Mouse (Mus musculus) heart, embryonic 14.5 days (tissue): Measurements from ENCODE around the gene Plet1. TPM values are rescaled to one million over a fixed set of nuclear protein-coding genes. Genes with fewer than 3 reads are reported as not detected.
A peak's percentile ranks its signal among the peaks of the same experiment; 100 is the strongest.

Experiments used
- ATAC-seq: fragments of 200-750 bp; cut with Nextera tagmentation; 2 replicates; pipeline ENCODE4 v1.8.0; 2017; ENCODE audit warnings: low read depth, moderate TSS enrichment; ENCODE audit not compliant: insufficient number of reproducible peaks, insufficient read depth, low FRiP score
- H3K27ac ChIP-seq, 2 experiments: fragments of 200-500 bp in 1 of 2; fragments of 300-500 bp in 1 of 2; sonication (generic) in 1 of 2; replicated peaks in 1 of 2; 2 replicates each; pipeline ENCODE4 v1.5.1; 2012 to 2014; ENCODE audit warnings: low read depth in 2 of 2, low read length in 2 of 2, control low read depth in 1 of 2, mild to moderate bottlenecking in 1 of 2, mixed read lengths in 1 of 2; ENCODE audit not compliant: control insufficient read depth in 1 of 2, insufficient read depth in 1 of 2
- H3K27me3 ChIP-seq: fragments of 300-500 bp; sonication (generic); 2 replicates; pipeline ENCODE4 v1.6.1; 2014; ENCODE audit warnings: mild to moderate bottlenecking, low read length, control low read depth; ENCODE audit not compliant: control insufficient read depth, insufficient read depth
- H3K36me3 ChIP-seq: fragments of 300-500 bp; sonication (generic); 2 replicates; pipeline ENCODE4 v1.6.1; 2014; ENCODE audit warnings: mild to moderate bottlenecking, control low read depth, low read length, mixed read lengths; ENCODE audit not compliant: control insufficient read depth, insufficient read depth
- H3K4me1 ChIP-seq, 2 experiments: fragments of 200-500 bp in 1 of 2; fragments of 300-500 bp in 1 of 2; sonication (generic) in 1 of 2; 2 replicates each; pipeline ENCODE4 v1.6.1; 2012 to 2014; ENCODE audit warnings: low read length in 2 of 2, control low read depth in 1 of 2, mixed read lengths in 1 of 2; ENCODE audit not compliant: control insufficient read depth in 2 of 2, insufficient read depth in 2 of 2
- H3K4me2 ChIP-seq: fragments of 300-500 bp; sonication (generic); 2 replicates; pipeline ENCODE4 v1.6.1; 2014; ENCODE audit warnings: mild to moderate bottlenecking, low read length
- H3K4me3 ChIP-seq, 2 experiments: fragments of 200-500 bp in 1 of 2; fragments of 300-500 bp in 1 of 2; sonication (generic) in 1 of 2; 2 replicates each; pipeline ENCODE4 v1.5.1; 2012 to 2014; ENCODE audit warnings: low read length in 2 of 2, mild to moderate bottlenecking in 2 of 2, control low read depth in 1 of 2, low read depth in 1 of 2, moderate library complexity in 1 of 2; ENCODE audit not compliant: control insufficient read depth in 1 of 2, insufficient read depth in 1 of 2
- H3K9ac ChIP-seq: fragments of 300-500 bp; sonication (generic); 2 replicates; pipeline ENCODE4 v1.6.1; 2014; ENCODE audit warnings: mild to moderate bottlenecking, low read length
- H3K9me3 ChIP-seq: fragments of 300-500 bp; sonication (generic); 2 replicates; pipeline ENCODE4 v1.6.1; 2016; ENCODE audit warnings: low read length, control low read depth; ENCODE audit not compliant: control insufficient read depth
- WGBS: fragments of 180-500 bp; shearing (Covaris S2); extraction: QIAGEN DNeasy Blood & Tissue Kit; methylation state at CpG from one replicate; pipeline ENCODE4 v1.1.7; 2014; 5-methylcytosine and 5-hydroxymethylcytosine counted together
- polyA plus RNA-seq: library from polyadenylated mRNA; unstranded; fragments of >200 nt; fragmentation: Nextera tagmentation; extraction: Ambion mirVana; gene quantifications from 2 replicates; pipeline ENCODE4 v1.2.1, GENCODE M21; 2014

Plet1 gene
- polyA plus RNA-seq, 1 experiment from 2014 or later: 0.31 TPM

DNA sequence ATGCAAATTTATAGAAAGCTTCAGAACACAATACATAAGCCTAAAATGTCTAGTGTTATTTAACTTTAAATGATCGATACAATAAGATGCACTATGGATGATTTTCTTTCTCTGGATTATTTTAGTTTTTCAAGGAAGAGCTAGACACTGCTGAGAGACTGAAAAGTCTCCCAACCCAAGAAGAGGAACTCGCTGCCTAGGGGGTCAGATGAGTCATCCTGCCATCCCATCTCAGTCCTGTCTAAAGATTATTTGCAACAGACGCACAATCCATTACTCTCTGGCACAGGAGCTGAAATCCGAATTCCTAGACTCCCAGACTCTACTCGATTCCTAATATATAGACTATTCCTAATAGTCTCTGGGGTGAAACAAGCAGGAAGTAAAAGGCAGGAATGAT lies 57.9 kb downstream of the Plet1 start:
- Histone ChIP-seq H3K27me3 (no peaks in the 10 kb centered on the region), H3K27ac (no peak overlapping the region), H3K9ac (no peak overlapping the region), H3K4me1 (peaks cover 2 to 4% of the 10 kb centered on the region in 2 experiments; a peak in 2 of 4 replicates), H3K36me3 (no peaks in the 10 kb centered on the region), H3K9me3 (no peaks in the 10 kb centered on the region), H3K4me3 (no peak overlapping the region), H3K4me2 (no peak overlapping the region)
- 62% methylated on average over 5 of the region's 5 CpGs for WGBS
- ATAC-seq: no peak

DNA sequence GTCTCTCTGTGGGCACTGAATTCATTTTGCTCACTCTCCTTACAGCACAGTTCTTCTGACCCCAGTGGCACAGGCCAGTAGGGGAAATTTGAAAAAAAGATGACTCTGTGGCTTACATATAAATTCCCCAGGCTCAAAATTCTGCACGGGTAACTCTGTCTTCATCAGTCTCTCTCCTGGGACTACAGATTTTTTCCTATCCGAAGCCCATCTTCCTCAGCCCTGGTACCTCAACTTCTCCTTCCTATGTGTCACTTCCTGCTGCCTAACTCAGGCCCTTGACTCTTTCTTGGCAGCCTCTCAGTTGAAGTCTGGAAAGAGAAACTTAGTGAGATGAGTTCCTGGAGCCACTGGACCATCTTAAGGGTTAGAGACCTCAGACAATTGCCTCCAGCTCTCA lies 59.2 kb downstream of the Plet1 start:
- H3K9ac ChIP-seq: no peak overlapping the region
- ATAC-seq: no peak
- 70% methylated on average over 2 of the region's 2 CpGs for WGBS
- no peak overlapping the region for H3K4me2 ChIP-seq
- peaks cover 2 to 4% of the 10 kb centered on the region in 2 experiments; a peak in 1 of 4 replicates for H3K4me1 ChIP-seq
- H3K4me3 ChIP-seq: no peak overlapping the region
- no peak overlapping the region for H3K27ac ChIP-seq
- H3K36me3 ChIP-seq: no peaks in the 10 kb centered on the region
- H3K27me3 ChIP-seq: no peaks in the 10 kb centered on the region
- no peaks in the 10 kb centered on the region for H3K9me3 ChIP-seq

DNA sequence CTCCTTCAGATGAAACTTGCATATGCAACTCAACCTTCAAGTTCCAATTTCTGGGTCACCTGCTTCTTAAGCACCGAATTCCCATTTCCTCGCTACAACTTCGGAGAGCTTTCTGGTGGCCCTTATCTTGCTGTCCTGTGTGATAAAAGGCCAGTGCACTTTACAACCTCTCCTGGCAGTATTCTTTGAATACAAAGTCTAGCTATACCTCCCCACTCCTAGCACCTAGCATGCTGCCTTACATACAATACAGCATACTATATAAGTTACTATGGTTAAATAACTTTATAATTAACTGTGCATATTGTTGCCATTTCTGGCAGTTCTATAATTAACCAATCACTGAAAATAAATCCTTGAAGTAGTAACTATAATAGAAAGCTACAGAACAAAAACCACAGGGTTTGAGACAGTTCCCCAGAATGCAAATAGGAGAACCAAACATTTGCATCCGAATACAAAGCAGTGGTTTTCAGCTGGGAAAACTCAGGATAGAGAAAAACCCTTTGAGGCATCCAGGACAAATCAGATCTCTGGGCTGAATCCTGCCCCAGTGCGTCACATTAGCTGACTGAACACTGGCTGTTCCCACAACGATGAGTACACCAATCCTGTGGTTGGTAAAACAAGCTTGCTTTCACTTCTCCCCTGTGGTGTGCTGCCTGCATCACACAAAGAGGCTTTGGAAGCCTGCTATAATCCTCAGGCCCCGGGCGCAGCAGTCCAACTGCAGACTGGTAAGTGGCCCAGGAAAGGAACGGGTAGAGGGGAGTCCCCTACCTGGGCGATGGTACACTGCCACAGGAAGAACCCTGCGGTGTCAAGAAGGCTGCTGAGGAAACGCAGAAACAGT lies 60.1 kb downstream of the Plet1 start, which contains the start of gene Il18:
Gene Il18, plus strand, starts transcription at position 587 of the 853 bp plus-strand sequence.
- 23% methylated on average over 12 of the region's 12 CpGs for WGBS
- Histone ChIP-seq H3K27me3 (no peaks in the 10 kb centered on the region), H3K9me3 (no peaks in the 10 kb centered on the region), H3K4me2 (peak within 1 kb of the TSS; percentile 42; the same call in 1 of the 2 replicates), H3K36me3 (no peaks in the 10 kb centered on the region), H3K4me1 (peaks cover 2 to 4% of the 10 kb centered on the region in 2 experiments; a peak in 1 of 4 replicates), H3K9ac (0 out of 2 replicates have a peak within 1 kb of the TSS, but pooled peaks have one; percentile 40), H3K27ac (no peak within 1 kb of the TSS), H3K4me3 (peak within 1 kb of the TSS in 1 of 2 experiments; percentile 8; a peak in 1 of 4 replicates)
- ATAC-seq: no peak

GRCm38 (mm10) chr9:50555094-50555446 lies 60.7 kb downstream of the Plet1 start, which contains the start of gene Bco2:
TSS of gene Bco2 (minus strand) at chr9:50555181.
- 47% methylated on average over 2 of the region's 2 CpGs for WGBS
- H3K9ac ChIP-seq: 0 out of 2 replicates have a peak within 1 kb of the TSS, but pooled peaks have one; percentile 40

More at GRCm38 (mm10) chr9:50555094-50555446, 60.7 kb downstream of the Plet1 start, which contains the start of gene Bco2:
- Histone ChIP-seq H3K9me3 (no peaks in the 10 kb centered on the region), H3K4me3 (peak within 1 kb of the TSS in 1 of 2 experiments; percentile 8; a peak in 1 of 4 replicates), H3K4me1 (peaks cover 2 to 4% of the 10 kb centered on the region in 2 experiments; a peak in 1 of 4 replicates), H3K27ac (no peak within 1 kb of the TSS), H3K4me2 (peak within 1 kb of the TSS; percentile 42; the same call in 1 of the 2 replicates), H3K36me3 (no peaks in the 10 kb centered on the region), H3K27me3 (no peaks in the 10 kb centered on the region)
- no peak for ATAC-seq

Other genes starting within 250 kb of the Plet1 start
- 290 and 358 TPM in 2 replicates for gene Rpl10-ps3, start 149.6 kb upstream of the Plet1 start, polyA plus RNA-seq
- gene Pts, start 34.2 kb downstream of the Plet1 start, polyA plus RNA-seq: 88.7 and 98.4 TPM in 2 replicates
- 4.5 and 5.5 TPM in 2 replicates for gene Il18, start 60.3 kb downstream of the Plet1 start, polyA plus RNA-seq
- gene Bco2, start 60.7 kb downstream of the Plet1 start, polyA plus RNA-seq: 0.12 TPM in 1 of 2 replicates, not detected in the other
- gene Tex12, start 66.8 kb downstream of the Plet1 start, polyA plus RNA-seq: 0.31 TPM in 1 of 2 replicates, not detected in the other
- 751 and 787 TPM in 2 replicates for gene Sdhd, start 109.3 kb downstream of the Plet1 start, polyA plus RNA-seq
- 338 and 373 TPM in 2 replicates for gene Timm8b, start 109.4 kb downstream of the Plet1 start, polyA plus RNA-seq
- 1.9 TPM in 2 replicates for gene Pih1d2, start 122.8 kb downstream of the Plet1 start, polyA plus RNA-seq
- 15.4 and 18.3 TPM in 2 replicates for gene Nkapd1, start 122.9 kb downstream of the Plet1 start, polyA plus RNA-seq
- 161 TPM in 2 replicates for gene Dlat, start 165.3 kb downstream of the Plet1 start, polyA plus RNA-seq
- 11.9 and 12.5 TPM in 2 replicates for gene Dixdc1, start 245.0 kb downstream of the Plet1 start, polyA plus RNA-seq